Mouse (Mus musculus) lung, postnatal 0 days (tissue): ENCODE measurements around the gene Vps18. TPM values are rescaled to one million over a fixed set of nuclear protein-coding genes. Genes with fewer than 3 reads are reported as not detected.

ENCODE experiments used
- ATAC-seq: fragments of 200-750 bp; cut with Nextera tagmentation; 2 replicates; pipeline ENCODE4 v1.8.0; 2017; ENCODE audit warnings: moderate library complexity
- DNase-seq: peaks from one replicate; pipeline ENCODE4 v3.0.0-alpha.2; 2016; ENCODE audit warnings: low spot score
- H3K27ac ChIP-seq: fragments of 300-500 bp; sonication (generic); 2 replicates; pipeline ENCODE4 v1.5.1; 2014; ENCODE audit warnings: antibody characterized with exemption, mild to moderate bottlenecking, low read length, mixed read lengths
- H3K27me3 ChIP-seq: fragments of 300-500 bp; sonication (generic); replicated peaks from 2 replicates; pipeline ENCODE4 v1.6.1; 2014; ENCODE audit warnings: low read length, mixed read lengths; ENCODE audit not compliant: insufficient read depth
- H3K36me3 ChIP-seq: fragments of 300-500 bp; sonication (generic); 2 replicates; pipeline ENCODE4 v1.6.1; 2014; ENCODE audit warnings: low read length, mixed read lengths; ENCODE audit not compliant: insufficient read depth
- H3K4me1 ChIP-seq: fragments of 300-500 bp; sonication (generic); 2 replicates; pipeline ENCODE4 v1.6.1; 2014; ENCODE audit warnings: antibody characterized with exemption, low read depth, low read length, mixed read lengths; ENCODE audit not compliant: insufficient read depth
- H3K4me2 ChIP-seq: fragments of 300-500 bp; sonication (generic); replicated peaks from 2 replicates; pipeline ENCODE4 v1.6.1; 2014; ENCODE audit warnings: low read depth, mild to moderate bottlenecking, low read length, moderate library complexity, mixed read lengths
- H3K4me3 ChIP-seq: fragments of 300-500 bp; sonication (generic); 2 replicates; pipeline ENCODE4 v1.5.1; 2014; ENCODE audit warnings: low read depth, low read length
- H3K9ac ChIP-seq: fragments of 300-500 bp; sonication (generic); replicated peaks from 2 replicates; pipeline ENCODE4 v1.6.1; 2014; ENCODE audit warnings: low read depth, mild to moderate bottlenecking
- H3K9me3 ChIP-seq: fragments of 300-500 bp; sonication (generic); 2 replicates; pipeline ENCODE4 v1.6.1; 2016; ENCODE audit warnings: low read length, mixed read lengths
- CTCF ChIP-seq: IDR thresholded peaks from 2 replicates; pipeline ENCODE4 v1.5.1; 2016; ENCODE audit warnings: antibody characterized with exemption, mild to moderate bottlenecking
- EP300 ChIP-seq: IDR thresholded peaks from 2 replicates; pipeline ENCODE4 v1.6.1; 2016; ENCODE audit warnings: antibody characterized with exemption, mild to moderate bottlenecking, control low read depth
- WGBS: fragments of 180-500 bp; shearing (Covaris S2); extraction: QIAGEN DNeasy Blood & Tissue Kit; methylation state at CpG from one replicate; pipeline ENCODE4 v1.1.7; 2014; 5-methylcytosine and 5-hydroxymethylcytosine counted together
- polyA plus RNA-seq: library from polyadenylated mRNA; unstranded; fragments of >200 nt; fragmentation: Nextera tagmentation; extraction: Ambion mirVana; gene quantifications from 2 replicates; pipeline ENCODE4 v1.2.1, GENCODE M21; 2015

The Vps18 gene
- polyA plus RNA-seq, 1 experiment from 2014 or later: 11.1 TPM

- Histone ChIP-seq H3K27ac (no peak overlapping the region), H3K4me1 (0 out of 2 replicates have a peak, but pooled peaks cover 3% of the 10 kb centered on the region), H3K9me3 (no peaks in the 10 kb centered on the region), H3K4me2 (peak overlapping the region; percentile 11; the same call in 1 of the 2 replicates), H3K4me3 (no peak overlapping the region), H3K9ac (no peak overlapping the region), H3K27me3 (no peaks in the 10 kb centered on the region), H3K36me3 (no peaks in the 10 kb centered on the region)
- TF ChIP-seq EP300: no peak
- ATAC-seq (peak; percentile 94), DNase-seq (peak; percentile 88)
- 13% methylated on average over 8 of the region's 8 CpGs for WGBS
Observed at GRCm38 (mm10) chr2:119262978-119263377, 25.6 kb upstream of the Vps18 start.

- H3K4me2 ChIP-seq: no peak overlapping the region
- no peak for ATAC-seq
- no peak overlapping the region for H3K9ac ChIP-seq
Observed at GRCm38 (mm10) chr2:119263813-119264212, 24.7 kb upstream of the Vps18 start.

GRCm38 (mm10) chr2:119270286-119270642, 18.3 kb upstream of the Vps18 start:
- WGBS: 55% methylated on average over 9 of the region's 9 CpGs
- Histone ChIP-seq H3K4me1 (0 out of 2 replicates have a peak, but pooled peaks cover 4% of the 10 kb centered on the region), H3K9ac (no peak overlapping the region), H3K27ac (no peak overlapping the region), H3K36me3 (no peaks in the 10 kb centered on the region), H3K27me3 (no peaks in the 10 kb centered on the region), H3K4me3 (peak overlapping the region; percentile 49; the same call in 1 of the 2 replicates), H3K4me2 (peak overlapping the region; percentile 97), H3K9me3 (no peaks in the 10 kb centered on the region)
- ATAC-seq: no peak
- TF ChIP-seq CTCF: no peak
- DNase-seq: no peak

More at GRCm38 (mm10) chr2:119263813-119264212, 24.7 kb upstream of the Vps18 start:
- Histone ChIP-seq H3K4me1 (0 out of 2 replicates have a peak, but pooled peaks cover 3% of the 10 kb centered on the region), H3K9me3 (no peaks in the 10 kb centered on the region), H3K36me3 (no peaks in the 10 kb centered on the region), H3K27me3 (no peaks in the 10 kb centered on the region), H3K4me3 (no peak overlapping the region), H3K27ac (no peak overlapping the region)
- 64% methylated on average over 5 of the region's 5 CpGs for WGBS
- no peak for TF ChIP-seq EP300
- TF ChIP-seq CTCF: no peak
- no peak for DNase-seq

DNA sequence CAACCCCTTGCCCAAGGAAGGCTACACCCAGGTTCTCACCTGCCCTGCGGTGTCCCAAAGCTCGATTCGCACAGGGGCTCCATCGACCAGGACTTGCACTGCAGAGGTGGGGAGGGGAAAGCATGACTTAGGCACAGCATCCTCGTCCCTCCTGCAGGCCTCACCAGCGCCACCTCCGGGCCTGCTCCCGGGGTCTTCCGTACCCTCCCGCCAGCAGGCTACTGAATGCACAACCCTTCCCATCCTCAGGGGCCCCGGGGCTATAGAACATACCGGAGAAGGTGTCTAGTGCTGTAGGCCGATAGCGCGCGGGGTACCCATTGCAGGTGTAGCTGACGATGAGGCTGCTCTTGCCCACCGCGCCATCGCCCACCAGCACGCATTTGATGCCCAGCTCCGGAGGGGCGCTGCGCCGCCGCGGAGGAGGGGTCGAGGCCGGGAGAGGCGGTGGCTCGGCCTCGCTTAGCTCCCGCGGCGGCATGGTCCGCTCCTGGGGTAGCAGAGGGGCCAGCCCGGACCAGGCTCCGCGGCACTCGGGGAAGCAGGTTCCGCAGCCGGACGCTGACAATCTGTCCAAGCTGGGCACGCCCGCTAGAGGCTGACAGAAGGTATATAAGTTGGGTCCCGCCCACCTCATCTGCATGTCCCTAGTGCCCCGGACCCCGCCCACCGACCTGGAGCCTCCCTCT, 17.8 kb upstream of the Vps18 start, which contains the start of gene Rhov:
Gene Rhov (minus strand): TSS at position 630 of the 689 bp plus-strand sequence.
- DNase-seq (peak; percentile 90), ATAC-seq (peak; percentile 87)
- 2% methylated on average over 49 of the region's 49 CpGs for WGBS
- Histone ChIP-seq H3K9me3 (no peaks in the 10 kb centered on the region), H3K36me3 (no peaks in the 10 kb centered on the region), H3K27ac (no peak within 1 kb of the TSS), H3K4me1 (0 out of 2 replicates have a peak, but pooled peaks cover 4% of the 10 kb centered on the region), H3K4me3 (peak within 1 kb of the TSS; percentile 49), H3K4me2 (peak within 1 kb of the TSS; percentile 97), H3K27me3 (no peaks in the 10 kb centered on the region), H3K9ac (no peak within 1 kb of the TSS)
- TF ChIP-seq CTCF: peak; percentile 54
- no peak for TF ChIP-seq EP300

GRCm38 (mm10) chr2:119274126-119274525, 14.4 kb upstream of the Vps18 start:
- no peaks in the 10 kb centered on the region for H3K9me3 ChIP-seq
- H3K27ac ChIP-seq: no peak overlapping the region
- H3K4me1 ChIP-seq: 0 out of 2 replicates have a peak, but pooled peaks cover 4% of the 10 kb centered on the region
- no peak for TF ChIP-seq CTCF
- TF ChIP-seq EP300: no peak
- 84% methylated on average over 1 of the region's 1 CpGs for WGBS
- H3K9ac ChIP-seq: no peak overlapping the region
- H3K36me3 ChIP-seq: no peaks in the 10 kb centered on the region
- no peak overlapping the region for H3K4me3 ChIP-seq
- H3K4me2 ChIP-seq: no peak overlapping the region
- ATAC-seq: no peak
- DNase-seq: no peak
- no peaks in the 10 kb centered on the region for H3K27me3 ChIP-seq

DNA sequence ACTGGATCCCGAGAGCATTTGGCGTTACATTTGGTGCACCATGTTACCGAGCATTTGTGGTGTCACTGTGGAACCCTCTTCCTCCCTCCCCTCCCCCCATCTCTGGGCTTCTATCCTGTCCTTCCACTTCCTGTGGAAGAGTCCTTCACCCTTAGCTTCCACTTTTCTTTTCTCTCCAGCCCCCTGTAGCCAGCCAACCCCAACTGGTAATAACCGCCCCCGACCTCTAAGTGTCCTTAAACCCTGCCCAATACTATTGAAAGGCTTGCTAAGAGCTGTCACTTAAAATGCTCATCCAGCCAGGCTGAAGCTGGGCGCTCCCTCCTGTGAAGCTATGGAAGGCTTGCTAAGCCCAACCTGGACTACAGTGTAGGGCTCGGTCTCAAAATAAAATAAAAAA, 11.6 kb upstream of the Vps18 start:
- 78% methylated on average over 7 of the region's 7 CpGs for WGBS
- no peaks in the 10 kb centered on the region for H3K36me3 ChIP-seq
- no peak overlapping the region for H3K4me2 ChIP-seq
- H3K9me3 ChIP-seq: no peaks in the 10 kb centered on the region
- no peak overlapping the region for H3K4me3 ChIP-seq
- TF ChIP-seq CTCF (no peak), EP300 (no peak)
- H3K9ac ChIP-seq: no peak overlapping the region
- no peak for DNase-seq
- ATAC-seq: no peak
- H3K4me1 ChIP-seq: no peaks in the 10 kb centered on the region
- no peaks in the 10 kb centered on the region for H3K27me3 ChIP-seq
- no peak overlapping the region for H3K27ac ChIP-seq
